Mouse (Mus musculus) cortical plate, adult 2 months (tissue): Measurements from ENCODE around the gene Arl15. TPM values are rescaled to one million over a fixed set of nuclear protein-coding genes. Genes with fewer than 3 reads are reported as not detected.

Experiments used
- H3K27ac ChIP-seq: fragments of 200-500 bp; 2 replicates; pipeline ENCODE4 v1.5.1; 2012; ENCODE audit warnings: low read length, control low read depth, inconsistent platforms; ENCODE audit not compliant: insufficient read depth
- H3K4me1 ChIP-seq: fragments of 200-500 bp; 2 replicates; pipeline ENCODE4 v1.6.1; 2011; ENCODE audit warnings: low read length; ENCODE audit not compliant: control insufficient read depth, insufficient read depth
- H3K4me3 ChIP-seq: fragments of 200-500 bp; 2 replicates; pipeline ENCODE4 v1.5.1; 2011; ENCODE audit warnings: mild to moderate bottlenecking, low read length, control low read depth; ENCODE audit not compliant: insufficient read depth
- CTCF ChIP-seq: fragments of 200-500 bp; IDR thresholded peaks from 2 replicates; pipeline ENCODE4 v1.5.1; 2011; ENCODE audit warnings: mild to moderate bottlenecking, control low read depth, low read length; ENCODE audit not compliant: insufficient read depth; ENCODE audit errors: extremely low read depth
- POLR2A ChIP-seq: fragments of 200-500 bp; IDR thresholded peaks from 2 replicates; pipeline ENCODE4 v1.6.1; 2011; ENCODE audit warnings: mild to moderate bottlenecking, low read length, control low read depth; ENCODE audit not compliant: insufficient read depth; ENCODE audit errors: extremely low read depth
- polyA plus RNA-seq: library from polyadenylated mRNA; depleted of rRNA; stranded (reverse); fragments of >200 nt; gene quantifications from 2 replicates; pipeline ENCODE4 v1.2.3, GENCODE M21; 2012

Gene Arl15
- polyA plus RNA-seq, 1 experiment = 14.8 TPM

GRCm38 (mm10) chr13:113882959-113883358, 88.7 kb downstream of the Arl15 start:
- Histone ChIP-seq H3K4me3 (no peak overlapping the region), H3K27ac (no peak overlapping the region), H3K4me1 (no peaks in the 10 kb centered on the region)
- TF ChIP-seq POLR2A (no peak), CTCF (no peak)

GRCm38 (mm10) chr13:113887090-113887489, 92.8 kb downstream of the Arl15 start:
- no peak overlapping the region for H3K27ac ChIP-seq
- H3K4me3 ChIP-seq = no peak overlapping the region
- no peaks in the 10 kb centered on the region for H3K4me1 ChIP-seq
- TF ChIP-seq CTCF (no peak), POLR2A (no peak)

GRCm38 (mm10) chr13:113888126-113888525, 93.8 kb downstream of the Arl15 start:
- no peaks in the 10 kb centered on the region for H3K4me1 ChIP-seq
- H3K4me3 ChIP-seq = no peak overlapping the region
- TF ChIP-seq CTCF (no peak), POLR2A (no peak)
- no peak overlapping the region for H3K27ac ChIP-seq

- no peaks in the 10 kb centered on the region for H3K4me1 ChIP-seq
- TF ChIP-seq POLR2A (no peak), CTCF (no peak)
- H3K4me3 ChIP-seq = no peak overlapping the region
- no peak overlapping the region for H3K27ac ChIP-seq
These were observed 94.4 kb downstream of the Arl15 start for GRCm38 (mm10) chr13:113888704-113889103.

GRCm38 (mm10) chr13:113889140-113890055, 95.1 kb downstream of the Arl15 start:
- no peak for TF ChIP-seq POLR2A
- no peak for TF ChIP-seq CTCF
- Histone ChIP-seq H3K4me1 (no peaks in the 10 kb centered on the region), H3K4me3 (no peak overlapping the region), H3K27ac (no peak overlapping the region)

- Histone ChIP-seq H3K4me1 (no peaks in the 10 kb centered on the region; the same call in 1 of the 2 replicates), H3K27ac (no peak overlapping the region)
- TF ChIP-seq CTCF (no peak), POLR2A (no peak)
These were observed 102.4 kb downstream of the Arl15 start for GRCm38 (mm10) chr13:113896684-113897083.

GRCm38 (mm10) chr13:113897498-113897897, 103.2 kb downstream of the Arl15 start:
- TF ChIP-seq CTCF (no peak), POLR2A (no peak)
- H3K4me3 ChIP-seq = no peak overlapping the region

More at GRCm38 (mm10) chr13:113896684-113897083, 102.4 kb downstream of the Arl15 start:
- H3K4me3 ChIP-seq = no peak overlapping the region

GRCm38 (mm10) chr13:113897951-113898350, 103.6 kb downstream of the Arl15 start:
- no peaks in the 10 kb centered on the region; the same call in 1 of the 2 replicates for H3K4me1 ChIP-seq
- no peak overlapping the region for H3K4me3 ChIP-seq
- H3K27ac ChIP-seq = no peak overlapping the region
- no peak for TF ChIP-seq POLR2A

More at GRCm38 (mm10) chr13:113897498-113897897, 103.2 kb downstream of the Arl15 start:
- no peaks in the 10 kb centered on the region; the same call in 1 of the 2 replicates for H3K4me1 ChIP-seq
- no peak overlapping the region for H3K27ac ChIP-seq

- TF ChIP-seq CTCF (no peak), POLR2A (no peak)
- H3K4me1 ChIP-seq = no peaks in the 10 kb centered on the region; the same call in 1 of the 2 replicates
- H3K27ac ChIP-seq = no peak overlapping the region
- no peak overlapping the region for H3K4me3 ChIP-seq
These were observed 106.8 kb downstream of the Arl15 start for GRCm38 (mm10) chr13:113901001-113901545.

- TF ChIP-seq POLR2A (no peak), CTCF (no peak)
- Histone ChIP-seq H3K27ac (no peak overlapping the region), H3K4me1 (no peaks in the 10 kb centered on the region; the same call in 1 of the 2 replicates)
These were observed 109.0 kb downstream of the Arl15 start for GRCm38 (mm10) chr13:113903255-113903654.

More at GRCm38 (mm10) chr13:113903255-113903654, 109.0 kb downstream of the Arl15 start:
- no peak overlapping the region for H3K4me3 ChIP-seq
